Mouse (Mus musculus): ENCODE data around the gene Tra2b.
"Not testable (repeated sequence)": the region's sequence is repeated elsewhere in the genome, so short reads cannot be mapped to it uniquely, and the experiment has no call there.

Gene Tra2b

DNA sequence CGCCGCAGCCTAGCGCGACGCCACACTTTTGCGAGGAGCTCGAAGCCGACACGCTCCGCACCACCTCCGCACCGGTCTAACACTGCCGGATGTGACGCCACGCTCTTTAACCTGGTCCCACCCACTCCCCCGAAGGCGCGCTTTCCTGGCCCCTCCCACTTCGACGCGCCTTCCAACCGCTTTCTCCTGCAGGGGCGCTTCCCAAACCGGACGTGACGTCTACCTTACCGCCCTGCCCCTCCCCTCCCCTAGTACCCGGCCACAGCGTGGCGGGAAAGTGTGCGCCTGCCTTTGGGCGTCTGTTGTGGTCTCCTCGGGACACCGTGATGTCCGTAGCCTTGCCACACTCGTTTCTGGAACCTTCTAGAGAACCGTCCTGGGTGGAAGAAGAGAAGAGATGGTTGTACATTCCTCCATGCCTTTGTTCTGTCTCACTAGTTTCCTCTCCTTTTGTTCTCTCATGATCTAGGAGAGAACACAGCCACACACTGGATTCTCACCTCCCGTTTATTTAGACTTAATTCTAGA, at the start of gene Tra2b:
TSS of gene Tra2b (minus strand) at position 157 of the 528 bp plus-strand sequence.
- peak; percentile 97 to 98 for DNase-seq

DNA sequence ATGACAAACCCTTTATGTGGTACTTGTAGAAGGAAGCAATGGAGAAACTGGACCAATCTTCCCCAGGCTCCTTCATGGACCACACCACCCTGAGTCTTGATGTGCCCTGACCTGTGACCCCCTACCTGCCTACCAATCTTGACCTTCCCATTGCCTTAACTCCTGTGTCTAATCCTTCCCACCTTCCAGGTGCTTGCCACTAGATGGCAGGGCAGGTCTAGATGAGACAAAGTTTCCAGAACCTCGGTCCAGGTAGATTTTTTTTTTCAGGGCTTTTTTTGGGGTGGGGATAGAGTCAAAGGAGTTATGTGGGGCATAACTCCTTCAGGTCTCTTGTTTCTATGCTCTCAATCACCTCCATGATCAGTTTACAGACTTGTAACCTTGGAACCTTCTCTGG, 44.8 kb upstream of the Tra2b start:
- DNase-seq, result peak; percentile 54 to 63

DNA sequence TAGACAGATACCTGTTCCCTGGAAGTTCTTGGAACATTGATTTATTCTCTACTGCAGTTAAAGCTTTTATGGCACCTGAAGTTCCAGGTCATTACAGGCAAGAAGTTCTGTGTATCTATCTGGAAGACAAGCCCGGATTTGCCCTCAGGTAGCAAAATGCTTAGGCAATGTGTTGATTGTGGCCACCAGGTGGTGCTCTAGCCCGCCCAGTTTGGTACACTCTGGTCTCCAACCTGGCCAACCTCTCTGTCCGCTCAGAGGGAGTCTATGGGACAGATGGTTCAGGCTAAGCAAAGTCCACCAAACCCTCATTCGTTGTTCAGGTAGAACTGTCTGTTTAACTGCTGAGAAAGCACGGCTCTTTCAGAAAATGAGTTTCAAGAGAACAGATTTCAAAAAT, 36.8 kb upstream of the Tra2b start:
- DNase-seq, result peak; percentile 84 to 89

DNA sequence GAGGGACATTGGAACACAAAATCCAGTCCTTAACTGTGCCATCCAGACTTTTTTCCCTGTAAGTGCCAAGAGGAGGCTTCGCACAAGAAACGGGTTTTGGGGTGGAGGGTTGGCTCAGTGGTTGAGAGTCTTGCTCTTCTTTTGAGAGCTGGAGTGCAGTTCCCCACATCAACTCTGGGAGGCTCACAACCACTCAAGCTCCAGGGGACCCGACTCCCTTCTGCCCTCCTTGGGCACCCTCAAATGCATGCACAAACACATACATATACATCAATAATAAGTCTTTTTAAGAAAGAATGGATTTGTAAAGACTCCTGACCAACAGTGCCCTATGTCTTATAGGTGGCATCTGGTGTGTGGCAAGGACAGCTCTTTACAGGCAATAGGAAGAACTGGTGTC, 35.6 kb upstream of the Tra2b start:
- no peak for DNase-seq

DNA sequence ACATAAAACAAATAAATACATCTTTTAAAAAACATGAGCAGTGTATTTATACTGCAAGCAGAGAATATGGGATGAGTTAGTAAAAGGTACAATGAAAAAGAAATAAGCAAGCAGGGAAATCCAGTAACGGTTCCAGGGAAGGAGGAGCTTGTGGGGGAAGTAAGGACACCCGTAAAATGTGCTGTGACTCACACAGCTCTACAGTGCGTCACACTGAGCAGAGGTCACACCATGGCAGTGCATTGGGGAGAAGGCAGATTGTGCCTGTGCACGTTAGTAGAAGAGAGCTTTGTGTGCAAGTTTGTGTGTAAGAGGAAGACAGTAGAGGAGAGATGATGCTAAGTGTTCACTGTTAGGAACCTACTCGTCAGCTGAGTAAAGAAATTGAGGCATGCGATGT, 31.1 kb upstream of the Tra2b start:
- no peak for DNase-seq

DNA sequence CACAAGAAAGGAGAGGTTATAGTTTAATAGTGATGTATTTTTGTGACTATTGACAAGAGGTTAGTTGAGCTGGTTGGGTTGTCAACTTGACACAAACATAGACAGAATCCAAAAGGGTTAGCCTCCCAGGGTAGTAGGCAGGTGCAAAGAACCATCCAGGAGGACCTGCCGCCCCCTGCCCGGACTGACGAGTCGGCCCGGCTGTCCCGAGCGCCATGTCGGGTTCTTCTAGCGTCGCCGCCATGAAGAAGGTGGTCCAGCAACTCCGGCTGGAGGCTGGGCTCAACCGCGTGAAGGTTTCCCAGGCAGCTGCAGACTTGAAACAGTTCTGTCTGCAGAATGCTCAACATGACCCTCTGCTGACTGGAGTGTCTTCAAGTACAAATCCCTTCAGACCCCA, 29.0 kb upstream of the Tra2b start:
- not testable (repeated sequence) for DNase-seq

DNA sequence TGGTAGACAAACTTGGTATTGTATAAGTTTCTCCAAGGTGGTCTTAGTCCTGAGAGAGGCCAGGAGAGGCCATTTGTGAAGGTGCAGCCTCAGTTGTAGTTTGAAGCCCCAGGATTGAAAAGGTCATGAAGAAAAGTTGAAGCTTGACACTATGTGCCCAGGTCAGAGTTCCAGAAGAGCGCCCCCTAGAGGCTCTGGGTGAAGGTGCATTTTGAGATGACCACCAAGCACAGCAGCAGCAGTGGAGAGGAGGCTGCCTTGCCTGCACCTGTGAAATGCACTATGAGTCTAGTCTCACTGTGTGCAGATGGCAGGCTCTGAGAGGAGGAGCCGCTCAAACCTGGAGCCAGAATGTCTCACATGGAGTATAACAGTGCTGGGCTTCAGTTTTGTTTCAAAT, 27.8 kb upstream of the Tra2b start:
- no peak for DNase-seq

DNA sequence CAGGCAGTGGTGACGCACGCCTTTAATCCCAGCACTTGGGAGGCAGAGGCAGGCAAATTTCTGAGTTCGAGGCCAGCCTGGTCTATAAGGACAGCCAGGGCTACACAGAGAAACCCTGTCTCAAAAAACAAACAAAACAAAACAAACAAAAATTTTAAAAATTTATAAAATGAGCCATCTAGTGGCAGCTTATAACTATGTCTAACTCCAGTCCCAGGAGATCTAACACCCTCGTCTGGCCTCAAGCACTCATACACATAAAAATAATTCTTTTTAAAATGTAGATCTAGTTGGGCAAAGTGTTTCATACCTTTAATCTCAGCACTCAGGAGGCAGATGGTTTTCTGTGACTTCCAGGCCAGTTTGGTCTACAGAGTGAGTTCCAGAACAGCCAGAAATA, 26.6 kb upstream of the Tra2b start:
- DNase-seq, result no peak

DNA sequence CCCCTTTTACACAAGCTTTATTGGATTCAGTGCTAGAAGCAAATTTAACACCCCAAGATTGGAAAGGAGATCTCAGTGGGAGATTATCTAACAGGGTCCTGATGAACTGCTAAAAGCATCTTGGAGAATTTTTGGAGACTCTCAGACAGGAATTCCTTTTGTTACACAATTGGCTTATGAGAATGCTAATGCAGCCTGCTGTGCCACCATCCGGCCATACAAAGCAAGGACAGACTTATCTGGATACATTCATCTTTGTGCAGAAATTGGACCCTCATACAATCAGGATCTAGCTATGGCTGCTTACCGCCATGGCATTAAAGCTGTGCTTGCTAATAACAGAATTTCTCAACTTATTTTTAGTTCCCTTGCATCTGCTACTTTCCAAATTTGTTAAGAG, 23.8 kb upstream of the Tra2b start:
- no peak for DNase-seq

DNA sequence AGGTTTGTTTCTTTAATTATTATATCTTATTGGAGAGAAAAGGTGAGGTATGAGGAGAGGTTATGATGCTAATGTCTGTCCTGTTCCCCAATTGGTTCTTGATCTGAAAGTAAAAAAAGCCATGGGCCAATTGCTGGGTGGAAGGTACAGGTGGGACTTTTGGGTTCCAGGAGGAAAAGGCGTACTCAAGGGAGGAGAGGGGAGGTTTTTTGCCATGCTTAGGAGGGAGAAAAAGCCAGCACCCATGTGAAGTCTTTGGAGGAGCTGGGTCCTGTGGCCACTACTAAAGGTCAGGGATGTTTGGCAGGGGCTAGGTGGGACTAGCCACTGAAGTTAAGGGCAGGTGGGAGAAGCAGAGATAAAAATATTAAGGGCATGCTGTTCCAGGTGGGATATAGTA, 21.2 kb upstream of the Tra2b start:
- DNase-seq, result no peak

DNA sequence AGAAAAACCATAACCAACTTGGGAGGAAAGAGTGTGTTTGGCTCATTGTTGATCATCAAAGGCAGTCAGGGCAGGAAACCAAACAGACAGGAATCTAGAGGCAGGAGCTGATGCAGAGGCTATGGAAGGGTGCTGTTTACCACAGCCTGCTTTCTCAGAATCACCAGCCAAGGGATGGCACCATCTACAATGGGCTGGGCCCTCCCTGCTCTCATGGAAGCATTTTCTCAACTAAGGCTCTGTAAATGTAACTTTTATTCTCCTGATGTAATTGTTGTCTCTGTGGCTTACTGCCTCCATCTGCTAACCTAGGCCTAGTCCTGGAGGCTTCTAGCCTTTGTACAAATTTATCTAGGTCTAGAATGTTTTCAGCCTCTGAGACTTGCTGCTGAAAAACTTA, 10.7 kb upstream of the Tra2b start:
- DNase-seq, result no peak

DNA sequence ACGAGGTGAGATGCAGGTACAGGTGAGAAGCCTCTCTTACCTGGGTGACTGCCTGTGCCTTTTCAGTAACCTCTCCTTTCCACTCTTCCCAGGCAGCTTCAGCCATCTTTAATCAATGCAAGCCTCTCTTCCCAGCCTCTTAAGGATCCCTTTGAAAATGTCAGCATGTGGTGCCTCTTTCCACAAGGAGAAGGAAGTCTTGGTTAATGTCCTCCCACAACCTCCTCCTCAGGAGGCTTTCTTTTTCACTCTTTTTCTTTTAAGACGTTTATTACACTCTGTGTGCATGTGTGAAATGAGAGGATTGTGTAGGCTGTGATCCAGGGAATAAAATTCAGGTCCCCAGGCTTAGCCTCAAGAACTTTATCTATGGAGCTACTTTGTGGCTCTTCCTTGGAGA, 9.3 kb upstream of the Tra2b start:
- no peak for DNase-seq

DNA sequence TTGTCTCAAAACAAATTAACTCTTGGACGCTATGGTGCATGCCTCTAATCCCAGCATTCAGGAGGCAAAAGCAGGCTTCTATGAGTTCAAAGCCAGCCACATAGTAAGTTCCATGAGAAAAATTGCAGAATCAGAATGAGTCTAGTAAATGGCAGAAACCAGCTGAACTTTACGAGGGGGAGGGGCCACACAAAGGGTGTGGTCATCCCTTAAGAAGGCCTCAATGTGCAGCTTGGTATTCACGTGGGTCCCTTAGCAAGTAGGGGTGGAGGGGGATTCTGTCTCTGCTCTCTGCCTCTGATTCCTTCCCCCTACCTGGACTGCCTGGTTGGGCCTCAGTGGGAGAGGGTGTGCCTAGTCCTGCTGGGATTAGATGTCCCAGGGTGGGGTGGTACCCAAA, 4.7 kb upstream of the Tra2b start:
- DNase-seq, result no peak

DNA sequence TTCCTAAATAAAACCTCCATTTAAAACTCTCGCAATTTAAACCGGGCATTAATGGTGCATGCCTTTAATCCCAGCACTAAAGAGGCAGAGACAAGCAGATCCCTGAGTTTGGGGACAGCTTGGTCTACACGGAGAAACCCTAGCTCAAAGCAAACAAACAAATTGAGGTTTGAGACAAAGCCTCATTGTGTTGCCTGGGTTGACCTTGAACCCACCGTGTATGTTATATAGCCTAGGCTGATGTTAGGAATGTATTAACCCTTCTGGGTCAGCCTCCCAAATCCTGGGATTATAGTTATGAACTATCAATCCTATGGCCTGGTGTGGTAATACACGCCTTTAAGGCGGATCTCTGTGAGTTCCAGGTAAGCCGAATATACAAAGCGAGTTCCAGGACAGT, 579 bp upstream of the Tra2b start:
- DNase-seq, result no peak

DNA sequence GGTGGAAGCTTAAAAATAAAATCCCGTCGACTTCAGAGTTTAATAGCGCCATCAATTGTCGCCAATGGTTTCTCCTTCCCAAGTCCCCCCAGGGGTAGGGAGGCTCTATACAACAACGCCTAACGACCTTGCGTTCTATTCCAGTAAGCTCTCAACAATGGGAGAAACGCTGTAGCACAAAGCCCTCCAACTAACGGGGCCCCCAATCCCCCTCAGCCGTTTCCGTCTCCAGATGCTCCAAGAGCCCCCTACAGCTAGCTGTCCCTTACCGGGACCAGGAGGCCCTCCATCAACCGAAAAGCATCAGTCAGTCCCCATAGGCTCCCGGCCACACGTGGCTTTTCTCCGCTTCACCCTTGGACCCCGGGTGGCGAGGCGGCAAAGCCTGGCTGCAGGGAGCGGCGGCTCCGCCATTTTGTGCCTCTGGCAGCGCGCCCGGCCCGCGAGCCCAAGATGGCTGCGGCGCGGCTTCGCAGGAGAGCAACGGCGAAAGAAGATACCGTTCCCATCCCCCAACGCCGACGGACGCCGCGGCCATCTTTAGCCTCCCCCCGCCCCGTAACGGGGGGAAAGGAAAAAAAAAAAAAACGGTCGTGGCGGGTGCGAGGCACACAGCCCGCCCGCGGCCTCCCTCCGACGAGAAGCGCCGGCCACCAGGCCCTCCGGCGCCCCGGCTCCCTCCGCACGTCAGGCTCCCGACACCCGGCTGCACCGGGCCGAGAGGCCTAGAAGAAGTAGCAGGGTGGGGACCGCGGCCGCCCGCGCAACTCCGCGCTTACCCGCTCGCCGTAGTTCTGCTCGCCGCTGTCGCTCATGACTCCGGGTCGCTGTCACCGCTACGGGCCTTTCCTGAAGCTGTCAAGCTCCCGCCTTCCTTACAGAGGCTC, 600 bp downstream of the Tra2b start:
- DNase-seq, result peak; percentile 89 to 92

DNA sequence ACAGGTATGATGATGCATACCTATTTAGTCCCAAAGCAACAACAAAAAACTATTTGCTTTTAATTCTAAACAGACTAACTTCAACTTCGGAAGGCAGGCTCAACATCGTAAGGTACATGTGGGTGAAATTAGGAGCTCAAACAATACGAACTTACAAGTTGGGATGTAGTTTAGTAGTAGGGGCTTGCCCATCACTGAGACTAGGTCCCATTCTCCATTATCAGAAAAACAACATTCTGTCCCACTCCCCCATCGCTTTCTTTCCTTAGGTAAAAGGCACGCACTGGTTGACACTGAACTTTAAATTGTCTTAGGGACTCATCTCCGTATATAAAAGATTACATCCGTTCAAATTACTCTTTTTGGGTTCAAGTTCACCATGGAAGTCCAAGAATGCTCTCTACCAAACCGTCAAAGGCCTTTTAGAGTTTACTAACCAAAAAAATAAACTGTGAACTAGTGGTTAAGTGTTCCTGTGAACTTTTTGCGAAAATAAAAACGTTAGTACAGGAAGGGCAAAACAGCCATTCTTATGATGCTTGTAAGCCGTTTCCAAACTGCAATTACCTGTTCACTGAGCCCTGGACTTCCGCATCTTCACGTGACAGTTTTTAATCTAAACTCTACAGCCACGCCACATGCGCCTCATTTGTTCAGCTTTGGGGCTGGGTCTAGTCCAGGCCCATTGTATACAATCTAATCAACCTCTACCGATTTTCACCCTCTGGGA, 1.4 kb downstream of the Tra2b start:
- peak; percentile 20 to 44 for DNase-seq

DNA sequence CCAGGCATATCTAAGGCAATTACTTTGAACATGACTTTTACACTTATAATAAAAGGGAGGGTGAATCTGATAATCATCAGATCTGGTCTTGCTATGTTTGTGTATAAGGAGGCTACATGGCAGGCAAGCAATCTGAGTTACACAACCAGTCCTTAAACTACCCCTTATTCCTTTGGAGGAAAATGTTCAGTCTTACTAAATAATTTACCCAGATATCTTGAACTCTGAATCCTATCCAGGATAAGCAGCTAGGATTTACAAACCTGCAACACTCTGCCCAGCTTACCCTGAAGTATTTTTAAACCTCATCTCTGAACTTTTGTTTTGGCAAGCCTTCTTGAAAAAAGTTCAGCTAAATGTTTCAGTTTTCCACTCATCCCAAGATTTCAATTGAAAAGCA, 2.7 kb downstream of the Tra2b start:
- no peak for DNase-seq

DNA sequence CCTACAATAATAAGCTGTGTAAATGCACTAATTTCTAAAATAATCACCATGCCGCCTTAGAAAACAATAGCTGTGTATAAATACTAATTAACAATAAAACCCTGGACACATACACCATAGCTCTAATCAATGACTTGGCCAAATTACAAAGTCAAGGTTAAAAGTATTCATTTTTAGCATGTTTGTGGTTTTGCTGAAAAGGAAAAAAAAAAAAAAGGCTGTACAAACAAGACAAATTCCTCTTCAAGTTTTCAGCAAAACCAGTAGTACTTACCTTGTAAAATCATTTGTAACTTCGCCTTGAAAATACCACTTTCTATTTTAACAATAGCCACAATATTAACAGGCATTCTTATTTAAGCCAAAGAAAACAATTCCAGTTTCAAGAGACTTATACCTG, 4.2 kb downstream of the Tra2b start:
- DNase-seq, result no peak

DNA sequence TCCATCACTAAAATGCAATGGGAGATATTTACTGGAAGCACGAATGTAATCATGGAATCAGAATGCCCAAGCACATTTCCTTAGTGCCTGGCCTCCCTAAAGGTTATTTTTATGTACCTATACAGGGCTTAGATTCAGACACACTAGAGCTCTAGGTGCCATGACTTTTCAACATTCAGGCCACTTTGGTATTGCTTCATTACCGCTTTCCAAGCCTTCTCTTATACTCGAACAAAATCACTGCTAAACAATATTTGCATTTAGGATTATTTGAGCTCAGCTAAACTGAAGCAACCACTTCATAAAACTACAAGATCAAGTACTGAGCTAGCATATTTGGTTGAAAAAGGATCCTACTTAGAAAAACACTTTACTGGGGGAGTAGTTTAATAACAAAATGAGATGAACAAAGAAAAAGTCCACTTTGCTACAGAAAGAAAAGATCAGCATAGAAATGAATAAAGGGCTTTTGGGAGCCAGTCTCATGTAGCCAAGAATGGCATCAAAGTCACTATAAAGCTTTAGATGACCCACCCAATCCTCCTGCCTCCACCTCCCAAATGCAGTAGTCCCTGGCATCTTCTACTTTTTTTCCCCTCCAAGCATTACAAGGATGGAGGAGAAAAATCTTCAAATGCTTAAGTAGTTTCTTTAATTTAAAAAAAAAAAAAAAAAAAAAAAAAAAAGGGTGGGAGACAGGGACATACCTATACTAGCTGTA, 5.2 kb downstream of the Tra2b start:
- no peak for DNase-seq

DNA sequence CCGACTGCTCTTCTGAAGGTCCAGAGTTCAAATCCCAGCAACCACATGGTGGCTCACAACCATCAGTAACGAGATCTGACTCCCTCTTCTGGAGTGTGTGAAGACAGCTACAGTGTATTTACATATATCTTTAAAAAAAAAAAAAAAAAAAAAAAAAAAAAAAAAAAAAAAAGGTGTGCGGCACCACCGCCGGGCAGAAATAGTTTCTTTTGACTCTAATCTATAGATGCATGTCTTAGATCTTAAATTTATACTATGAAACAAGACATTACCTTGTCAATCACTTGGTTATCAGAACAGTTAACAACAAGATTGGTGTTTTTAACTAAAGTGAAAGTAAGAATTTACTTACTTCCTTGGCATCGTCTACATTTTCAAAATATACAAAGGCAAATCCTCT, 13.6 kb downstream of the Tra2b start:
- DNase-seq, result not testable (repeated sequence)

DNA sequence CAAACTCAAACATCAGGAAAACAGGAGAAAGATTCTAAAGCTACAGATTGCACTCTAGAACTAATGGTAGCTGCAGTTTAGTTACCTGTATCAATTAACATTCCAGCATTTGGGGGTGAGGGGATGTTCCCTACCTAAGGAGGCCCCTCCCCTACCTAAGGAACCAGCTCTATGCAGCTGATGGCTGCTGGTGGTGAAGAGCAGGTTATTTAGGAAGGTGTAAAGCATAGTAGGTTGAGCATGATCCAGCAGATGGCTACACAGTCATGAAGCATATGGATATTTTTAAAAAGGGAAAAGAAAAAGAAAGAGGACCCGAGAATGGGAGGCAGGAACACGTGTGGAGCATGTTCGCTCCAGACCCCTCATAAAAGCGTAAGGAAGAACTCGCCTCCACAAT, 15.5 kb downstream of the Tra2b start:
- no peak for DNase-seq

DNA sequence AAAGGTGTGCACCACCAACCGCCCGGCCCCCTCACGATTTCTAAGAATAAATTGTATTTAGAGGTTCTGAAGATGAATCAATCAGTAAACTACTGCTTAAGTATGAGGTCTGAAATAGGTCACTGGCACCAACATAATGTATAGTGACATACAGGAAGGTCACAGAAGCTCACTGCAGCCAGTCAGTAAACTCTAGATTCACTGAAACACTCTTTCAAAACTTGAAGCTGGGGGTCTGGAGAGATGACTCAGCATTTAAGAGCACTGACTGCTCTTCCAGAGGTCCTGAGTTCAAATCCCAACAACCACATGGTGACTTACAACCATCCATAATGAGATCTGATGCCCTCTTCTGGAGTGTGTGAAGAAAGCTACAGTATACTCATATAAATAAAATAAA, 16.1 kb downstream of the Tra2b start:
- DNase-seq, result no peak

DNA sequence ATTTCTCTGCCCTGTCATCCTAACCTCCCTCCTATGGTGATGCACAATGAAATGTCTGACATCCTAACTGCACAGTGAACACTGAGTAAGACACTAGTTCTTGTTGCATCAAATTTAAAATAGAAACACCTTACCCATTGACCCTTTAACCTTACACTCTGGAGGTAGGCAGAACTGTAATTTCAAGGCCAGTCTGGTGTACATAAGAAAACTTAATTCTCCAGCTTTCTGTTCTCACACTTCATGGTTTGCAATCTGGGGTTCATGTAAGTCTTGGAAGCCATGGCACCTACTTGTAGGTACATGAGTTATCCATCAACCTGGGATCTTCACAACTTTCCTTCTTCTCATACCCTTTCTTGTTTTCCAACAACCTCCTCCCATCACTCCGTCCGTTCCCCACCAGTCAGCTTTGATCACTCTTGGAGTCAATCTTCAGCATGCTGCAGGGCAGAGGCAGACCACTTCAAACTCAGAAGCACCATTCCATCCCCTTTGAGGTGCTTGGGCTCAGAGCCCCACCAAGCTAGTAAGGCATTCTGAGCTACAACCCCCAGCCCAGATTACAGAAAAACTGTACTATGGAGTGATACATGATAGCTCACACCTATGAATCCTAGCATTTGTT, 23.5 kb downstream of the Tra2b start:
- DNase-seq, result no peak
